Mouse (Mus musculus): Measurements from ENCODE around the gene Gdap1l1. TPM values are rescaled to one million over a fixed set of nuclear protein-coding genes. Genes with fewer than 3 reads are reported as not detected.
"Not testable (repeated sequence)": the region's sequence is repeated elsewhere in the genome, so short reads cannot be mapped to it uniquely, and the experiment has no call there.

Gene Gdap1l1
- 0.21 and 1.1 TPM in 2 replicates for polyA plus RNA-seq (2016; fragmentation: Nextera tagmentation; extraction: Ambion mirVana)

DNA sequence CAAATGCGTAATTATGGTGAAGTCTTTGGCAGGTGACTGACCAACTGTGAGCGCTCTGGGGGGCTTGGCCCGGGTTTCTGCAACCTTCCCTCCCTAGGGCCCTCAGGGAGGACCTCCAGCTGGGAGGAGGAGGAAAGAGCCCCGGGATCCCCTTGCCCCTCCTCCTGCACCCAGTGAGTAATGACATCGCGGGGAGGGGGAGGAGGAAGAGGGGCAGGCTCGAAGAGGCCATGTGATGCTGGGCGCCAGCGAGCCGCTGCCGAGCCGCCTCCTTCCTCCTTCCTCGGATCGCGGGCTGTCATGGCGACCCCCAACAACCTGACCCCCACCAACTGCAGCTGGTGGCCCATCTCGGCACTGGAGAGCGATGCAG is at the start of gene Gdap1l1:
Gdap1l1 (plus strand) TSS at position 231 of the 373 bp plus-strand sequence.
- DNase-seq (ENCODE audit: low spot score) = no peak
- peaks cover 42% of the 10 kb centered on the region for H3K27me3 ChIP-seq (ENCODE audit: insufficient read depth, poor library complexity, severe bottlenecking)
- peak within 1 kb of the TSS; percentile 25; the same call in 1 of the 2 replicates for H3K27ac ChIP-seq
- H3K4me3 ChIP-seq = peak within 1 kb of the TSS; percentile 52
- H3K9me3 ChIP-seq = no peaks in the 10 kb centered on the region
- peaks cover 9% of the 10 kb centered on the region for H3K4me1 ChIP-seq
- no peaks in the 10 kb centered on the region for H3K36me3 ChIP-seq
- WGBS = 1% methylated on average over 17 of the region's 18 CpGs

DNA sequence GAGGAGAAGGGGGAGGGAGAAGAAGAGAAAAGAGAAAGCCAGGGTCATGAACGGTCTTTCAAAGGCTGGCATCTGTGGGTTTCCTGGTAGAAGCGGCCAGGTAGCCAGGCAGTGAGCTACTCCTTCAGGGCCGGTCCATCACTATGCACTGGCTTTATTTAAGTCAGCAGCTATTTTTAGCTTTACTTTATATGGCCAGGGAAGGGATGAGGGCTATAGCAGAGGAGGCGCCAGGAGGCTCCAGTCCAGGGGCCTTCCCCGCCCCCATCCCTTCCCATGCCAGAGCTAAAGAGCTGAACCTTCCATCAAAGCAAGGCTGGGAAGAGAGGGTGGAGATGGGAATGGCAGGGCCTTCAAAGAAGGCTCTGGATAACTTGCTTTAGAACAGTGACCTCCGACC is 45.8 kb upstream of the Gdap1l1 start:
- Histone ChIP-seq H3K4me1 (peaks cover 31% of the 10 kb centered on the region), H3K27ac (peak overlapping the region; percentile 91), H3K36me3 (peaks cover 29% of the 10 kb centered on the region), H3K9me3 (no peaks in the 10 kb centered on the region), H3K27me3 (ENCODE audit: insufficient read depth, poor library complexity, severe bottlenecking) (no peaks in the 10 kb centered on the region), H3K4me3 (peak overlapping the region; percentile 47)
- no peak for DNase-seq (ENCODE audit: low spot score)
- WGBS = 34% methylated on average over 6 of the region's 6 CpGs

DNA sequence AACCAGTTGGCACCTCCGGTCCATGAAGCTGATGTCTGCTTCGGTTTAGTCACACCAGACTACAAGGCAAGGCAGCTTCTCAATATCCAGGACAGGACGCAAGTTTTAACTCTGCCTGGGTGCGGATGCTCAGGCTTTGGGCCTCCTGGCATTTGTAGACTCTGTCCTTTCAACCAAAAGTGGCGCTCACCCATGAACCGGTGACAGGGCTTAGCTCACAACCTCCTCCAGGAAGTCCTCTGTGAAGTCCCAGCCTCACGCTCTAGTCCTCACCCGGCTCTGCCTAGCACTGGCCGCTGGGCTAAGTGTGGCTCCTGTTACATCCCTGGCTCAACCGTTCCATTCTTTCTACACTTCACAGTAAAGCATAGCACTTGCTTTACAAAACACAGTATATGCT is 45.0 kb upstream of the Gdap1l1 start:
- H3K27me3 ChIP-seq (ENCODE audit: insufficient read depth, poor library complexity, severe bottlenecking) = no peaks in the 10 kb centered on the region
- peak overlapping the region; percentile 61 for H3K4me3 ChIP-seq
- WGBS = 65% methylated on average over 10 of the region's 10 CpGs
- peak overlapping the region; percentile 91 for H3K27ac ChIP-seq
- no peaks in the 10 kb centered on the region for H3K9me3 ChIP-seq
- peaks cover 33% of the 10 kb centered on the region for H3K4me1 ChIP-seq
- DNase-seq (ENCODE audit: low spot score) = no peak
- peaks cover 26% of the 10 kb centered on the region for H3K36me3 ChIP-seq

DNA sequence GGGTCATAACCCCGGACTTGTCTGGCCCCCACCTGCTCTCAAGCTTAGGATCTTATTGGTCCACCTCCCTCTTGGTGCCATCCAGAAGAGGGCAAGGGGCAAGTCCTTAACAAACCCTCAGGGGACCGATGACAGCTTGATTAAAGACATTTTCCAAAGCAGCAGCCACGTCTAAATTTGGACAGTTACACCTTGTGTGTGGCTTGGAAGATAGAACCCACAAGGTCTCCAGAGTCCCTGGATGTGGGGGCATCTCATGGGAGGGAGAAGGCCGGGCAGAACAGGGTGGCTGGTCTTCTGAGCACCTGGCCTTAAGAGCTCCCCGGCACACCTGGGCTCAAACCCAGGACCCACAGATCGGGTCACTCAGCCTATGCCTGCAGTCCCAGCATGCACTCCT is 44.3 kb upstream of the Gdap1l1 start:
- H3K4me3 ChIP-seq = peak overlapping the region; percentile 61
- no peaks in the 10 kb centered on the region for H3K9me3 ChIP-seq
- peaks cover 40% of the 10 kb centered on the region for H3K4me1 ChIP-seq
- peaks cover 19% of the 10 kb centered on the region for H3K36me3 ChIP-seq
- 45% methylated on average over 6 of the region's 6 CpGs for WGBS
- peak overlapping the region; percentile 91 for H3K27ac ChIP-seq
- H3K27me3 ChIP-seq (ENCODE audit: insufficient read depth, poor library complexity, severe bottlenecking) = no peaks in the 10 kb centered on the region
- DNase-seq (ENCODE audit: low spot score) = no peak

DNA sequence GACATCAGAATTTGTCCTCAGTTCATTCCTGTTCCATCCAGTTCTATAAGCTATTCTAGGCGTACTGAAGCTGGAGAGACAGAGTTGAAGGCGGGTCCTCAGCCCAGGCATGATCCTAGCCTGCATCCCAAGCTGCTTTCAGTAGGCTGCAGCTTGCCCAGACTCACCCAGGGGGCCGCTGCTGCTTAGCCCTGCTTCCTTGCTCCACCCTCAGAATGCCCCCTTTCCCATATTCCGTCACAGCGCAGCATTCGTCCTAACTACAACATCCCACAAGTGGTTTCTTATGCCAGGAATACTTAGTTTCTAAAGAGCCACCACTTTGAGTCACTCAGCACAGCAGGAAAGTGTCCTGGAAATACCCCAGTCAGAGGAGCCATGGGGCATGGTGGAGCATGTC is 43.3 kb upstream of the Gdap1l1 start:
- Histone ChIP-seq H3K27me3 (ENCODE audit: insufficient read depth, poor library complexity, severe bottlenecking) (no peaks in the 10 kb centered on the region), H3K4me3 (peak overlapping the region; percentile 61), H3K9me3 (no peaks in the 10 kb centered on the region), H3K4me1 (peaks cover 49% of the 10 kb centered on the region), H3K36me3 (peaks cover 11% of the 10 kb centered on the region; the same call in 1 of the 2 replicates), H3K27ac (peak overlapping the region; percentile 91)
- DNase-seq (ENCODE audit: low spot score) = no peak
- WGBS = 48% methylated on average over 6 of the region's 6 CpGs

DNA sequence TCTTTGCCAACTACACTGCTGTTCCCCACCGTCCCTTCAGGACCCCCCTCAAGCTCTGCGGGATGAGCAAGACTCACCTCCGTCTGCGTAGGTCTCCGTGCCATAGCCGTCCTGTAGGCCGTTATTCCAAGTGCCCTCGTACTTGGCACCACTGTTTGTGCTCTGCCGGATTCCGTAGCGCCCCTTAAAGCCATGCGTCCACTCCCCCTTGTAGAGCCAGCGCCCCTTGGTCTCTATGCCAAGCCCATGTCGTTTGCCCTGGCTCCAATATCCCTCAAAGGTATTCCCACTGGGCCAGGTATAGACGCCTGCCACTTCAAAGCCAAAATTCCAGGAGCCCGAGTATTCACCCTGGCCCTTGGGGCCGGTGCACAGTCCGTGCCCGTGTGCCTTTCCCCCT is 41.2 kb upstream of the Gdap1l1 start:
- peaks cover 34% of the 10 kb centered on the region for H3K4me1 ChIP-seq
- no peaks in the 10 kb centered on the region for H3K27me3 ChIP-seq (ENCODE audit: insufficient read depth, poor library complexity, severe bottlenecking)
- H3K9me3 ChIP-seq = no peaks in the 10 kb centered on the region
- peak overlapping the region; percentile 61 for H3K4me3 ChIP-seq
- H3K36me3 ChIP-seq = no peaks in the 10 kb centered on the region
- DNase-seq (ENCODE audit: low spot score) = no peak
- WGBS = 61% methylated on average over 19 of the region's 19 CpGs
- H3K27ac ChIP-seq = peak overlapping the region; percentile 91

DNA sequence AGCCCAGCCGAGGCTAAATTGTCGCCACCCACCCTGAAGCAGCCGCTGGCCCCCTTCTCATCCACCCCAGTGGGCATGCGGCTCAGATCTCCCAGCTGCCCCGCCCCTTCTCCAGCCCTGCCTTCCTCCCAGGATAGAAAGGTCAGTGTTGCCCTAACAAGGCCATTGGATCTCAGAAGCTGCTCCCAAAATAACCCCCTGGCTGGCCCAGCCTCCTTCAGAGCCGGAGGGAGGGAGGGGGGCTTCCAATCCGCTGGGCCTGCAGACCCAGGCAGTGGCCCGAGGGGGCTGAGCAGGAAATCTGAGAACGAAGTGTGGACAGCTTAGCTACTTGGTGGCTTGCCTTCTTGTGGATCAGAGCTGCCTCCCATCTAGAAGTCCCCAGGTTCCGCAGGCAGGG is 40.4 kb upstream of the Gdap1l1 start, which contains the start of gene Jph2:
Jph2 (minus strand) TSS at position 89 of the 400 bp plus-strand sequence.
- Histone ChIP-seq H3K27me3 (ENCODE audit: insufficient read depth, poor library complexity, severe bottlenecking) (no peaks in the 10 kb centered on the region), H3K9me3 (no peaks in the 10 kb centered on the region), H3K4me3 (peak within 1 kb of the TSS; percentile 61), H3K4me1 (peaks cover 26% of the 10 kb centered on the region), H3K36me3 (no peaks in the 10 kb centered on the region), H3K27ac (peak within 1 kb of the TSS; percentile 91)
- peak; percentile 96 for DNase-seq (ENCODE audit: low spot score)
- 4% methylated on average over 10 of the region's 10 CpGs for WGBS

DNA sequence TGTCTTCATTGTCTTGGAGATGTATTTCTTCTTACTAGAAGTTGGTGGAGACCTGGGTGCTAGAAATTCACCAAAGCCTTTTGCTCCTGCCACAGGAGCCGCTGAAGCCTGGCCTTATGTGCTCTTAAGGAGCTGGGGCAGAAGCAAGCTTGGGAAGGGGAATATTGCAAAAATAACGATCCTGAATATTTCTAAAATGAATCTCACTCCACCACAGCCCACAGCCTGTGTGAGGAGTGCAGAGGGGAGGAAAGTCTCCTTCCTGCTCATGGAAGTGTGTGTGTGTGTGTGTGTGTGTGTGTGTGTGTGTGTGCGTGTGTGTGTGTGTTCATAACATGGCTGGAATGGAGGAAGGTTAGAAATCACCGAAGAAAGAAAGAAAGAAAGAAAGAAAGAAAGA is 39.5 kb upstream of the Gdap1l1 start:
- H3K4me3 ChIP-seq = peak overlapping the region; percentile 61; the same call in 1 of the 2 replicates
- 64% methylated on average over 4 of the region's 4 CpGs for WGBS

DNA sequence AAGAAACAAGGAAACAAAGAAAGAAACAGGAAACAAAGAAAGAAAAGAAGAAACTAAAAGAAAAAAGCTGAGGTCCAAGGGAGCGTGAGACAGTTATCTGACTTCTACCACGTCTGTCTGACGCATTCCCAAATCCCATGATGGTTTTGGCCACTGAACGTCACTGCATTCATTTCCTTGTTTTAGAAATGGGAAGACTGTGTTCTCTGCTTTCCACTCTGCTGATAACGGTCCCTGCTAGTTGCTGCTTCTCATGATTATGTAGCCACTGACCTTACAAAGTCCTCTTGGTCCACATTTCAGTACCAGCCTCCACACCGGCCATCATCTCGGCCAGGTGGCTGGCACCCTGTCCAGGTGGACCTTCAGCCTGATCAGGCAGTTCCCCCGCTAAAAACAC is 39.1 kb upstream of the Gdap1l1 start:
- 45% methylated on average over 8 of the region's 8 CpGs for WGBS
- peak overlapping the region; percentile 91 for H3K27ac ChIP-seq
- no peaks in the 10 kb centered on the region for H3K9me3 ChIP-seq
- H3K27me3 ChIP-seq (ENCODE audit: insufficient read depth, poor library complexity, severe bottlenecking) = no peaks in the 10 kb centered on the region
- H3K4me3 ChIP-seq = no peak overlapping the region
- no peak for DNase-seq (ENCODE audit: low spot score)
- no peaks in the 10 kb centered on the region for H3K36me3 ChIP-seq
- peaks cover 21% of the 10 kb centered on the region for H3K4me1 ChIP-seq

More for the DNA sequence above, 39.5 kb upstream of the Gdap1l1 start:
- H3K9me3 ChIP-seq = no peaks in the 10 kb centered on the region
- peaks cover 21% of the 10 kb centered on the region for H3K4me1 ChIP-seq
- no peaks in the 10 kb centered on the region for H3K36me3 ChIP-seq
- no peak for DNase-seq (ENCODE audit: low spot score)
- no peaks in the 10 kb centered on the region for H3K27me3 ChIP-seq (ENCODE audit: insufficient read depth, poor library complexity, severe bottlenecking)
- H3K27ac ChIP-seq = peak overlapping the region; percentile 91

DNA sequence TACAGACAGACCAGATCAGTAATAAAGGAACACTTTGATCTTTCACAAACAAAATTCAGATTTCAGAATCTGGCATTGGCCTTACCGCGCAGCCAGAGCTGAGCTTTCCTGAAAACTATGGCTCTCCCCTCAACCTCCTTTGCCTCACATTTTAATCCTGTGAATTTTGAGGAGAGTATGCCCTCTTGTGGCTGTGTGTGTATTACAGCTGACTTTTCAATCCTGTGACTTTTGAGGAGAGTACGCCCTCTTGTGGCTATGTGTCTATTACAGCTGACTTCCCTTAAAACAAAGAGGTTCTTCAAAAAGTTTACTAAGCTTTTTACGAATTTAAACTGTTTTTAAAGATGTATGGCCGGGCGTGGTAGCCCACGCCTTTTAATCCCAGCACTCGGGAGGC is 37.1 kb upstream of the Gdap1l1 start:
- peaks cover 21% of the 10 kb centered on the region for H3K4me1 ChIP-seq
- peaks cover 14% of the 10 kb centered on the region for H3K36me3 ChIP-seq
- no peaks in the 10 kb centered on the region for H3K27me3 ChIP-seq (ENCODE audit: insufficient read depth, poor library complexity, severe bottlenecking)
- no peak overlapping the region for H3K4me3 ChIP-seq
- H3K27ac ChIP-seq = no peak overlapping the region
- peak; percentile 87 for DNase-seq (ENCODE audit: low spot score)
- H3K9me3 ChIP-seq = no peaks in the 10 kb centered on the region
- WGBS = 9% methylated on average over 8 of the region's 8 CpGs

DNA sequence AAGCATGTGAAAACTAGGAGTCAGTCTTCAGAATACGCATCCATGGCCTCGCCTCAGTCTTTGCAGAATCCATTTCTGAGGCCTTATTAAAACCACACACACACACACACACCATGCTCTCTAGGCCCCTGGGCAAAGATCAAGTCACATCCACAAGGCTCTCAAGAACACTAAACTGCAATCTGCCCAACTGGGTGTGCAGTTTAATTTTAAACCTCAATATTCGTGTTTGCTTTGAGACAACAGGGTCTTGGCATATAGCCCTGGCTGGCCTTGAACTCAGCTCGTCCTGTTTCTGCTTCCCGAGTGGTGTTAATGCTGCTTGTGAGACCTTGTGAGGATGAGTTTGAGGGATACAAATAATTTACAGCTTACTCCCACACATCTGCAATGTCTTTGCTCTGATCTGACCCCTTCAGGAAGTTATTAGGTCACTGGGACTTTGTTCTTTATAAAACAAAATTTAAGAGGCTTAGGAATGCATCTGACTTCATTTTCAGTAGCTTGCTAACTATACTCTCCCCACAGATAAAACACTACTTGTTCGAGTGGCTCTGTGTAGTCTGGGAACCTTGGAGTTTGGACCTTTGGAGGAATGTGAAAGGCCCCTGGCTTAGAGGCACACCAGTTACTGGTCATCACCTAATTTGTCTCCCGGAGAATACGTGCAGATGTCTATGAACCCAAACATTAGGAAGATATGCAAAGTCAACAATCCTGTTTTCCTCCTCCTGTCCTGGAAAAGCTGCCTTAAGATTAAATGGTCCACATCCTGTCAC is 34.0 kb upstream of the Gdap1l1 start:
- H3K9me3 ChIP-seq = no peaks in the 10 kb centered on the region
- DNase-seq (ENCODE audit: low spot score) = no peak
- no peak overlapping the region for H3K27ac ChIP-seq
- no peaks in the 10 kb centered on the region for H3K27me3 ChIP-seq (ENCODE audit: insufficient read depth, poor library complexity, severe bottlenecking)
- H3K36me3 ChIP-seq = peaks cover 37% of the 10 kb centered on the region
- 82% methylated on average over 8 of the region's 8 CpGs for WGBS
- peaks cover 6% of the 10 kb centered on the region for H3K4me1 ChIP-seq
- H3K4me3 ChIP-seq = no peak overlapping the region

DNA sequence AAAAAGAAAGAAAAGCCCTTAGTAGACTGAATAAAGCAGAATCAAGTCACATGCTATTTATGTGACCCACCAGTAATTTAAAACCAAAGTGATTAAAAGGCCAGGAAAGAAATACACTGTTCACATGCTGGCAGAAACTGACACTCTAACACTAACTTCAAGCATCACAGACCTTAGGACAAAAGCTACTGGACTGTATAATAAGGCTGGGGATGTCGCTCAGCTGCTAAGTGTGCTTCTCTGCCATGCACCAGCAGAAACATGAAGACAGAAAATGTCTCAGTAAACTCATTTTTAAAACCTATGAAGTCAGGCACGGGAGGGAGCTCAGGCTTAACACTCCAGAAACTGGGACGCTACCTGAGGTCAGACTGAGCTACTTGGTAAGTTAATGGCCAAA is 28.1 kb upstream of the Gdap1l1 start:
- no peak for DNase-seq (ENCODE audit: low spot score)
- H3K9me3 ChIP-seq = no peaks in the 10 kb centered on the region
- H3K4me3 ChIP-seq = no peak overlapping the region
- no peak overlapping the region for H3K27ac ChIP-seq
- peaks cover 78% of the 10 kb centered on the region for H3K36me3 ChIP-seq
- 89% methylated on average over 3 of the region's 3 CpGs for WGBS
- H3K27me3 ChIP-seq (ENCODE audit: insufficient read depth, poor library complexity, severe bottlenecking) = no peaks in the 10 kb centered on the region
- H3K4me1 ChIP-seq = peaks cover 4% of the 10 kb centered on the region; the same call in 1 of the 2 replicates

DNA sequence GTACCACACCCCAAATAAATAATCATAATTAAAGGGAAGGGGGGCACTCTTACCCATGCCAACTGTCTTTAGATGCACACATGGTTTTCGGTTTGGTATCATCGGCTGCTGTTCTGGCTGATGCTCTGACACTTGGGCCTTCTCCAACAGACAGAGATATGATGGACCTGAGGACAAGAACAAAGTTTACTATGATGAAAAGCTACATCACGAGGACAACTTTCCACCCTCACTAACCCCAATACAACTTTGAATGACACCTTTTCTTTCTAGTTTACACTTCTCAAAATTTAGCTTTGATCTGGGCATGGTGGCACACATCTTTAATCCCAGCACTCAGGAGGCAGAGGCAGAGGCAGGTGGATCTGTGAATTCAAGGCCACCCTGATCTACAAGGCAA is 26.9 kb upstream of the Gdap1l1 start:
- H3K4me1 ChIP-seq; H3K4me3 ChIP-seq; H3K27me3 ChIP-seq (ENCODE audit: insufficient read depth, poor library complexity, severe bottlenecking); DNase-seq (ENCODE audit: low spot score); H3K9me3 ChIP-seq; H3K27ac ChIP-seq: not testable (repeated sequence)
- WGBS = 93% methylated on average over 3 of the region's 3 CpGs
- H3K36me3 ChIP-seq = peaks cover 73% of the 10 kb centered on the region

All from heart, embryonic 10.5 days (tissue).